Mouse (Mus musculus) CH12.LX (cell line): ENCODE data around the gene Smarca2. TPM values are rescaled to one million over a fixed set of nuclear protein-coding genes. Genes with fewer than 3 reads are reported as not detected.

Experiments
- DNase-seq: peaks from one replicate; pipeline ENCODE4 v3.0.0-alpha.2; 2013; ENCODE audit errors: extremely low read depth
- H3K27ac ChIP-seq: 2 replicates; pipeline ENCODE4 v1.5.1; 2012; ENCODE audit warnings: low read depth, mild to moderate bottlenecking, control low read depth, moderate library complexity; ENCODE audit not compliant: insufficient read depth
- H3K27me3 ChIP-seq: replicated peaks from 2 replicates; pipeline ENCODE3; 2012; ENCODE audit warnings: inconsistent platforms
- H3K36me3 ChIP-seq, 2 experiments: replicated peaks in 1 of 2; 2 replicates each; pipeline versions ENCODE3 to v1.6.1; 2012; ENCODE audit warnings: inconsistent platforms in 1 of 2, low read length in 1 of 2, mild to moderate bottlenecking in 1 of 2, mixed read lengths in 1 of 2, moderate library complexity in 1 of 2; ENCODE audit not compliant: control insufficient read depth in 1 of 2, insufficient read depth in 1 of 2
- H3K4me1 ChIP-seq, 2 experiments: 2 replicates each; pipeline ENCODE4 v1.6.1; 2012; ENCODE audit warnings: inconsistent platforms in 1 of 2, moderate library complexity in 1 of 2; ENCODE audit not compliant: insufficient read depth in 2 of 2, control insufficient read depth in 1 of 2
- H3K4me2 ChIP-seq: 2 replicates; pipeline ENCODE4 v1.6.1; 2012; ENCODE audit warnings: low read depth, mild to moderate bottlenecking, control low read depth; ENCODE audit not compliant: poor library complexity, insufficient read depth, severe bottlenecking
- H3K4me3 ChIP-seq, 3 experiments: fragments of 150-350 bp in 1 of 3; sonication (generic) in 1 of 3; replicated peaks in 1 of 3; 2 replicates each; pipeline versions ENCODE3 to v1.5.1; 2011 to 2012; ENCODE audit warnings: low read depth in 2 of 3, low read length in 2 of 3, mild to moderate bottlenecking in 2 of 3, moderate library complexity in 2 of 3, control low read depth in 1 of 3, improper control_type of control experiment in 1 of 3, inconsistent platforms in 1 of 3, mixed read lengths in 1 of 3; ENCODE audit not compliant: poor library complexity in 1 of 3
- H3K79me2 ChIP-seq: replicated peaks from 2 replicates; pipeline ENCODE4 v1.6.1; 2012; ENCODE audit warnings: mild to moderate bottlenecking, moderate library complexity; ENCODE audit not compliant: control insufficient read depth, poor library complexity, insufficient read depth, severe bottlenecking; ENCODE audit errors: extremely low read depth
- H3K9ac ChIP-seq: 2 replicates; pipeline ENCODE4 v1.6.1; 2012; ENCODE audit warnings: low read depth, mild to moderate bottlenecking, control low read depth, moderate library complexity; ENCODE audit not compliant: insufficient read depth
- H3K9me3 ChIP-seq: replicated peaks from 2 replicates; pipeline ENCODE3; 2012; ENCODE audit warnings: low read length, inconsistent platforms, mixed read lengths
- BHLHE40 ChIP-seq: IDR thresholded peaks from 2 replicates; pipeline ENCODE4 v1.6.1; 2011; ENCODE audit warnings: mild to moderate bottlenecking, low read depth, low read length, improper control_type of control experiment
- CHD1 ChIP-seq: IDR thresholded peaks from 2 replicates; pipeline ENCODE4 v1.6.1; 2012; ENCODE audit warnings: low read depth, low read length, improper control_type of control experiment, inconsistent platforms
- CTCF ChIP-seq, 2 experiments: IDR thresholded peaks in 1 of 2; conservative IDR thresholded peaks in 1 of 2; 2 replicates each; pipeline ENCODE4 v1.5.1; 2011 to 2012; ENCODE audit warnings: low read depth in 2 of 2, low read length in 2 of 2, improper control_type of control experiment in 1 of 2, inconsistent platforms in 1 of 2, mild to moderate bottlenecking in 1 of 2, moderate library complexity in 1 of 2
- E2F4 ChIP-seq: IDR thresholded peaks from 2 replicates; pipeline ENCODE4 v1.6.1; 2011; ENCODE audit warnings: low read depth, low read length, improper control_type of control experiment; ENCODE audit not compliant: insufficient replicate concordance
- ELF1 ChIP-seq: IDR thresholded peaks from 2 replicates; pipeline ENCODE4 v1.6.1; 2014; ENCODE audit warnings: low read depth, mild to moderate bottlenecking, inconsistent platforms, low read length, improper control_type of control experiment
- IRF4 ChIP-seq: IDR thresholded peaks from 2 replicates; pipeline ENCODE4 v1.6.1; 2014; ENCODE audit warnings: low read depth, mild to moderate bottlenecking, inconsistent platforms, low read length, improper control_type of control experiment
- JUND ChIP-seq: conservative IDR thresholded peaks from 2 replicates; pipeline ENCODE4 v1.6.1; 2011; ENCODE audit warnings: low read depth, low read length, improper control_type of control experiment
- KAT2A ChIP-seq: IDR thresholded peaks from 2 replicates; pipeline ENCODE4 v1.6.1; 2012; ENCODE audit warnings: low read length, improper control_type of control experiment, inconsistent platforms; ENCODE audit not compliant: insufficient replicate concordance
- MAX ChIP-seq: IDR thresholded peaks from 2 replicates; pipeline ENCODE4 v1.6.1; 2011; ENCODE audit warnings: low read length, improper control_type of control experiment
- MAZ ChIP-seq: IDR thresholded peaks from 2 replicates; pipeline ENCODE4 v1.6.1; 2012; ENCODE audit warnings: low read depth, mild to moderate bottlenecking, inconsistent platforms, low read length, improper control_type of control experiment, moderate library complexity
- MEF2A ChIP-seq: IDR thresholded peaks from 2 replicates; pipeline ENCODE4 v1.6.1; 2014; ENCODE audit warnings: low read depth, mild to moderate bottlenecking, inconsistent platforms, low read length, improper control_type of control experiment, borderline replicate concordance
- MXI1 ChIP-seq: IDR thresholded peaks from 2 replicates; pipeline ENCODE4 v1.6.1; 2011; ENCODE audit warnings: mild to moderate bottlenecking, low read depth, low read length, improper control_type of control experiment
- POLR2A ChIP-seq: IDR thresholded peaks from 2 replicates; pipeline ENCODE4 v1.6.1; 2011; ENCODE audit warnings: low read depth, mild to moderate bottlenecking, improper control_type of control experiment, low read length
- POLR2AphosphoS2 ChIP-seq: IDR thresholded peaks from 2 replicates; pipeline ENCODE4 v1.6.1; 2011; ENCODE audit warnings: low read depth, low read length, improper control_type of control experiment
- RAD21 ChIP-seq: IDR thresholded peaks from 2 replicates; pipeline ENCODE4 v1.6.1; 2011; ENCODE audit warnings: low read depth, mild to moderate bottlenecking, low read length, improper control_type of control experiment, moderate library complexity
- RCOR1 ChIP-seq: conservative IDR thresholded peaks from 2 replicates; pipeline ENCODE4 v1.6.1; 2012; ENCODE audit warnings: low read depth, mild to moderate bottlenecking, inconsistent platforms, low read length, improper control_type of control experiment
- SMC3 ChIP-seq: IDR thresholded peaks from 2 replicates; pipeline ENCODE4 v1.6.1; 2011; ENCODE audit warnings: low read depth, low read length, improper control_type of control experiment
- TBP ChIP-seq: conservative IDR thresholded peaks from 2 replicates; pipeline ENCODE4 v1.6.1; 2011; ENCODE audit warnings: low read depth, low read length, improper control_type of control experiment
- TCF12 ChIP-seq: IDR thresholded peaks from 2 replicates; pipeline ENCODE4 v1.6.1; 2014; ENCODE audit warnings: low read depth, mild to moderate bottlenecking, inconsistent platforms, low read length, improper control_type of control experiment
- UBTF ChIP-seq: IDR thresholded peaks from 2 replicates; pipeline ENCODE4 v1.6.1; 2012; ENCODE audit warnings: low read depth, mild to moderate bottlenecking, inconsistent platforms, low read length, improper control_type of control experiment, moderate library complexity
- USF1 ChIP-seq: IDR thresholded peaks from 2 replicates; pipeline ENCODE4 v1.6.1; 2014; ENCODE audit warnings: low read depth, mild to moderate bottlenecking, inconsistent platforms, low read length, improper control_type of control experiment
- ZC3H11A ChIP-seq: IDR thresholded peaks from 2 replicates; pipeline ENCODE4 v1.6.1; 2012; ENCODE audit warnings: low read depth, mild to moderate bottlenecking, inconsistent platforms, low read length, improper control_type of control experiment
- ZNF384 ChIP-seq: IDR thresholded peaks from 2 replicates; pipeline ENCODE4 v1.6.1; 2012; ENCODE audit warnings: low read depth, low read length, improper control_type of control experiment, inconsistent platforms
- dilution Hi-C: fragments of 300-500 bp; cut with MboI; formaldehyde crosslinking; loops from 2 replicates; pipeline ENCODE4 v1.14.3; 2020; ENCODE audit warnings: low sequenced_read_pairs; ENCODE audit not compliant: extremely low pct_unique_long_range_greater_than_20kb, extremely low pct_ligation_motif_present
- in situ Hi-C: fragments of 300-500 bp; cut with MboI; formaldehyde crosslinking; loops from 3 replicates; pipeline ENCODE4 v1.14.3; 2019; ENCODE audit warnings: low sequenced_read_pairs, low pct_ligation_motif_present, low pct_unique_long_range_greater_than_20kb, mixed read lengths
- polyA plus RNA-seq: library from polyadenylated mRNA; unstranded; fragments of >175 nt; gene quantifications from 2 replicates; pipeline ENCODE4 v1.2.1, GENCODE M21; 2012; ENCODE audit warnings: low read depth; ENCODE audit not compliant: insufficient read length
- total RNA-seq, 2 experiments: library from RNA; depleted of rRNA; stranded (reverse); fragments of 300-350 nt in 1 of 2; fragments of >200 nt in 1 of 2; gene quantifications; 2 replicates each; pipeline ENCODE4 v1.2.3; 2012 to 2014

Smarca2 gene
- total and polyA plus RNA-seq, 3 experiments, result 19.4 to 47.1 (median 21.8) TPM

DNA sequence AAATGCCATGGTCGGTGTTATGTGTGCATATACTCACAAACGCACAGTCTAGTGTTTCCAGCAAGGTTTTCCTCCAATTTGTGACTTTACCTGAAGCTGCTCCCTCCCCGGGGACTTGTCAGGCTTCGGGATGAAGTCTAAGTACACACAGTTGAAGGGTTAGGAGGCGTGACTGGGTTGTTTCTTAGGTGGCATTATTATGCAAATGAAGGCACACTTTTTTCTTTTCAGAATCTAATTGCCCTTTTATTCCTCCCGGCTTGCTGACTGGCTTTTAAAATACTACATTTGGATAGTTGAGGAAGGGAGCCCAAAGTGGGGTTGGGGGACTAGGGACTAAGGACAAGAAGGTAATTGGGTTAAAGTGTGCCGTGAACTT lies 3.6 kb downstream of the Smarca2 start:
- in situ Hi-C loops, result loop anchor here (10.0 kb wide), 1 partner anchor 134 kb away; no protein-coding TSS in a partner anchor
- Histone ChIP-seq H3K4me1 (peaks cover 0 to 37% of the 10 kb centered on the region in 2 experiments; a peak in 3 of 4 replicates), H3K27me3 (no peaks in the 10 kb centered on the region), H3K79me2 (peaks cover 13% of the 10 kb centered on the region), H3K9ac (peak overlapping the region; percentile 78), H3K9me3 (no peaks in the 10 kb centered on the region), H3K4me3 (peak overlapping the region; percentile 70 to 92 (median 76)), H3K36me3 (peaks cover 0 to 8% of the 10 kb centered on the region in 2 experiments), H3K4me2 (peak overlapping the region; percentile 84), H3K27ac (no peak overlapping the region)
- TF ChIP-seq MAZ (no peak), SMC3 (no peak), TCF12 (no peak), MEF2A (no peak), RAD21 (no peak), MAX (no peak)
- DNase-seq, result no peak
- dilution Hi-C loops, result no loop called here

DNA sequence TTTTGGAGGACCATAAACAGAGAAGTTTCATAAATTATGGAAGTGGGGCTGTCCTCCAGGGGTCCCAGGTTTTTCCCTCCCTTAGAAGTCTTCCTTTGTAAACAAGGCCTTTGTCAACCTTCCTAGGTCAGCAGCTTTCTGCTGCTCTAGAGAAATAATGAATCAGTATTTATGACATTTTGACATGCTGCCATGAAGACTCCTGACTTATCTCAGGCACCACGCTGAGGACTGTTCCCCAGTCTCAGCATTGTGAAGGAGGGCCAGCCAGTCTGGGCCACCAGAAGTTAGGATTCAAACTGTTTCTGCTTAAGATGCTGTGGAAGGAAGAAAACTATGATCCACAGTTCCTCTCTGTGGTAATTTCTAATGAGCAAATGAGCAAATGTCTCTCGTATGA lies 4.8 kb downstream of the Smarca2 start:
- Histone ChIP-seq H3K79me2 (peaks cover 13% of the 10 kb centered on the region), H3K4me2 (no peak overlapping the region), H3K27me3 (no peaks in the 10 kb centered on the region), H3K36me3 (peaks cover 0 to 16% of the 10 kb centered on the region in 2 experiments), H3K9ac (no peak overlapping the region), H3K4me3 (no peak overlapping the region), H3K27ac (no peak overlapping the region), H3K9me3 (no peaks in the 10 kb centered on the region), H3K4me1 (peaks cover 0 to 37% of the 10 kb centered on the region in 2 experiments; a peak in 3 of 4 replicates)
- no peak for DNase-seq
- in situ Hi-C loops, result loop anchor here (10.0 kb wide), 1 partner anchor 135 kb away; no protein-coding TSS in a partner anchor
- TF ChIP-seq E2F4 (no peak), ZNF384 (no peak), CHD1 (no peak), TBP (no peak), ZC3H11A (no peak), MXI1 (no peak), POLR2A (no peak), POLR2AphosphoS2 (no peak), UBTF (no peak), BHLHE40 (no peak), ELF1 (no peak), JUND (no peak), CTCF (conservative IDR thresholded peaks at IDR 0.05 in 1 of 2, IDR thresholded peaks at IDR 0.05 in 1 of 2; ENCODE audit: low read depth in 2 of 2, low read length in 2 of 2) (no peak), KAT2A (no peak), USF1 (no peak), RCOR1 (no peak), IRF4 (no peak)
- TF ChIP-seq, all 38 proteins: peak for 0
- dilution Hi-C loops, result no loop called here
